Mouse (Mus musculus) CD4-positive, CD25-positive, alpha-beta regulatory T cell, adult 2 months (primary cell): ENCODE results near the gene Pgm1.

Source experiments
- DNase-seq: peaks from one replicate; pipeline ENCODE4 v3.0.0-alpha.2; 2012; ENCODE audit warnings: low read depth, low spot score

Pgm1 gene

DNA sequence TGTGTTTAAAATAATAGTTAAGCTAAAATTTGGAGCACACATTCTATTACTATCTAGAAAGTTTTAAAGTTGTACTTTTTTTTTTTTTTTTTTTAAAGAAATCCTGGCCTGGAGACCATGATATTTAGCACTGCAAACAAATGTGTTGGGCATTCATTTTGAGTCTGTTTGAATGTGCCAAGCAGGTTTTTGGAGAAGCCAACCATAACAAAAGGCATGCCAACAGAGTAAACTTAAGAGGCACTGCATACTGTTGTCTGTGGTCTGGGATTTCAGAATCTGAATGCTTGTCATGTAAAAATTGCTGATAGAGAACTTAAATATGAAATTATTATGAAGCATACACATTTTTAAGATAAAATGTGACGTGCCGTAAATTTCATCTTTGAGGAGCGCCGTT is 28.0 kb downstream of the Pgm1 start:
- DNase-seq, result no peak

- DNase-seq, result no peak
Observed at GRCm38 (mm10) chr4:99958084-99958815, 29.0 kb downstream of the Pgm1 start.

DNA sequence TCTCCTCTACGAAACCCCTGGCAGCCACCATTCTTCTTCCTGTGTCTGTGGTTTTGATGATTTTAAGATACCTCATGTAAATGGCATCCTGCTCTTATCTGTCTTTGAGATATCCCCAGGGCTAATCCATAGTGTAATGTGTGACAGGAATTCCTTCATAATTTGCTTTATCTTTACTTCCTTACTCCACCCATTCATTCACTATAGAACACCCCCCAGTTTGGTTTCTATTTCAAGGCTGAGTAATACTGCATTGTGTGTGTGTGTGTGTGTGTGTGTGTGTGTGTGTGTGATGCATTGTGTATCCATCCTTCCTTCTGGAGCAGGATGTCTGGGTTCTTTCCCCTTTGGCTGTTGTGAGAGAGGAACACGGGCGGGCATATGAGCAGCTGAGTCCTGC is 30.1 kb downstream of the Pgm1 start:
- DNase-seq, result no peak

DNA sequence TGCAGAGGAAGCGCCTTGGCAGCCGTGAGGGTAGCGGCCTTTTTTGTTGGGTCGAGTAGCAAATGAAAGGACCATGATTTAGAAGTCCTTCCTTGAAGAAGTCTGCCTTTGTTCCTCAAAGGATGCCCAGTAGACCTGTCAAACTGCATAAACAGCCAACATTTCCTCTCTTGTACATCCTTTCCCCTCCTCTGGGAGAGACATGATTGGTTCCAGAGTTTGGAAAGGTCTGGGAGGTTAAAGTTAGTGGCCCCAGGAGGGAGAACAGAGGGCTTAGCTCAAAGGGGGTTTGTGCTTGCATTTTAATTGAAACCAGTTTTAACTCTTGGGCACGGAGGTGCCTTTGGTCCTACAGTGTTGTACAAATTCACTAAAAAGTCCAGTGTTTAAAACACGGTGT is 37.3 kb downstream of the Pgm1 start:
- no peak for DNase-seq

GRCm38 (mm10) chr4:99969328-99969727 is 40.1 kb downstream of the Pgm1 start:
- DNase-seq, result no peak

DNA sequence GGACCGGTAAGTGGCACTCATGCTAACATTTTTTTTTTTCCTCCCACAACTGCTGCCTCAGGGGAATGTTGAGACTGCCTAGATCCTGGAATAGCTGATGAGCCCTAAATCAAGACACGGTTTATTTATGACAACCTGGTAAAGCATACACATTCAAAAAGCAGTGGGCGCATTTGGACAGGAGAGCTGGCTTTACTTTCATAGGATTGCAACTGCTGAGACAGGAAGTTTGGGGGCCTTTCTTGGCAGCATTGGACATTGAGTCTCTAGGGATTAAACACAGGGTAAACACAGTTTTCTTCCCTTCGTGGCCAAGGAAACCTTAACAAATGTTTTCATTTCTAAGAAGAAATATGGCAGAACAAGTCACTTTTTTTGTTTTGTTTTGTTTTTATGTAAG is 40.9 kb downstream of the Pgm1 start:
- DNase-seq, result no peak

GRCm38 (mm10) chr4:99972886-99973285 is 43.7 kb downstream of the Pgm1 start:
- no peak for DNase-seq

DNA sequence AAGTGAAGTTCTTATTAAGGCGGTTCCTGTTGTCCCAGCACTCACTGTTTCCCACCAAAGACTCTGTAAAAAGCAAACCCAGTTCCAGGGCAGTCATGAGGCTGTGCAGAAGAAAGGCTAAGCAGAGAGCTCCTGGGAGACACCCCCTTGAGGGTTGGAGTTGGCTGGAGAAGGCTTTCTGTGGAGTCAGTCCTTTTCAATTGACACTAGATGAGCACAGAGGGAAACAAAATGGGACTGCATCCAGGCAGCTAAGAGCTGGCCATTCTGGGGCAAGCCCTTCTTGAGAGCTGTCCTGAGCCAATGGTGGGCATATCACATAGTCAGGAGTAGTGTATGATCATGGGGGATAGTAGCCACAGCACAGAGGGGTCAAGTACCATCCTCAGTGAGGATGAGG is 44.7 kb downstream of the Pgm1 start:
- DNase-seq, result no peak

DNA sequence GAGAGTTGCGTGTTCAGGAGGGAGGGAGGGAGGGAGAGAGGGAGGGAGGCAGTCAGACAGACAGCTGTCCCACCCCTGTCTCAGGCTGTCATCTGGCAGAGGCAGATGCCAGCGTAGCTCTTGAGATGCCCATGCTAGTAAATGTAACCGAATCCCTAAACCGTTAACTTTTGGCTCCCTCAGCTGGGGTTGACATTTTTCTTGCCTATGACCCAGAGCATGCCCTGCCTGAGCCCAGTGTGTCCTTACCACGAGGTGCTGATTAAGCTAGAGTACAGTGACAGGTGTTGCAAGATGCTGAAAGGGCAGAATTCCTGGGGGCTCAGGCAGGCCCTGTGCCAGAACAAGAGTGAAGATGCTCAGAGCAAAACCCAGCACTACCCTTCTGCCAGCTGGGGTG is 45.2 kb downstream of the Pgm1 start:
- no peak for DNase-seq

DNA sequence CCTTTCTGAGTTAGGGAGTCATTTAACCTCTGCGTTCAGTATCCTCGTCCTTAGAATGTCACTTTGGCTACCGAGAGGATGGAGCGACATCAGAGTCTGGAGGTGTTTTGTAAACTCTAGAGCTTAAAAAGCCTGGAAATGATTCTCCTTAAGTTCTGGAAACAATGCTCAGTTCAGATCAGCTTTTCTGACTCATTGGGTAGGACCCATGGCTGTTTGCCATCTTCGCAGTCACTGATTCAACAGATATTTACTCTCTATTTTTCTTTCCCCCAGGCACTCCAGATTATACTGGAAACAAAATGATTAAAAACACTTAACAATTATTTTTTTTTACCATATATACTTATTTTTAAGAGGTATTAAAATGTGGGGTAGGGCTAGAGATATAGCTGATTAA is 50.1 kb downstream of the Pgm1 start:
- no peak for DNase-seq

DNA sequence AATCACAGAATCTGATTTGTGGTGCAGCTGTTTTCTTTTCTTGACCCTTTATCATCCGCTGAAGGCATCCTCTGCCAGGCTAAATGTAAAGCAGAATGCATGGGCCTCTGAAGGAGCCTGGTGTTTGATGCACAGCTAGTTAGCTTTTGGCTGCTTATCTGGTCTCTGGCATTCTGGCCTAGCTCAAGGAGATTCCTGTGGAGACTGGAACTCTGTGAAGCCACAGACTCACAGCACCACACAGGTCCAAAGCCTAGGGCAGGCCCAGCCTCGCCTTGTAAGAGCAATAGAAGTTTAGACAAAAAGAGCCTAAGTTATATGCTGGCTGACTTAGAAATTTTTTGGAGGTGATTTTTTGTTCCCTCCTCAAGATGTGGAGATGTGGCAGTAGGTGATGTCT is 52.0 kb downstream of the Pgm1 start:
- no peak for DNase-seq

DNA sequence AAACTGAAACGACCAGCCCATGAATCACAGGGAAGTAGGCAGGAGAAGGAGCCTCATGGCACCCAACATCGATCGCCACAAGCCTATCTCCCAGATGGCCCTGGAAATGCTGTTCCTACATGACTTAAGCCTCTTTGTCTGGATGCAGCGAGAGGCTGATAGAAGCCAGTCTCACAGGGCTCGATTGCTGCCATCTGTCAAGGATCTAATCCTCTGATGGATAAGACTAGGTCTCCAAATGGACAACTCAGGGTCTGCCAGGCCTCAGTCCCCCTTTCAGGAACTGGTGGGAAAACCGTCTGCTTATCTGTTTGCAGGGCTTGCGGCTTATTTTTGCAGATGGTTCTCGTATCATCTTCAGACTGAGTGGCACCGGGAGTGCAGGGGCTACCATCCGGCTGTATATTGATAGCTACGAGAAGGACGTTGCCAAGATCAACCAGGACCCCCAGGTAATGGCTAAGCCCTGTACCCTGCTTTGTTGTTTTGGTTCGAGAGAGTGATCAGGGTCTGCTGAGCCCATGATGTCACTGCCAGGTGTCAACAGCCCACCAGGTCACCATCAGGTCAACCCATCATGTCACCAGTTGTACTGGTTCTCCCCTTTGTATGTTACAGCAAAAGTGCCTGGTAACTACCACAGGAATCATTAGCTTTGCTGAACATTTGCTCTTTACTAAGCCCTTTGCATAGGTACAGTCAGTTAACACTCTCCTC is 54.6 kb downstream of the Pgm1 start:
- no peak for DNase-seq

- no peak for DNase-seq
Observed at GRCm38 (mm10) chr4:99984369-99984752, 55.1 kb downstream of the Pgm1 start.

DNA sequence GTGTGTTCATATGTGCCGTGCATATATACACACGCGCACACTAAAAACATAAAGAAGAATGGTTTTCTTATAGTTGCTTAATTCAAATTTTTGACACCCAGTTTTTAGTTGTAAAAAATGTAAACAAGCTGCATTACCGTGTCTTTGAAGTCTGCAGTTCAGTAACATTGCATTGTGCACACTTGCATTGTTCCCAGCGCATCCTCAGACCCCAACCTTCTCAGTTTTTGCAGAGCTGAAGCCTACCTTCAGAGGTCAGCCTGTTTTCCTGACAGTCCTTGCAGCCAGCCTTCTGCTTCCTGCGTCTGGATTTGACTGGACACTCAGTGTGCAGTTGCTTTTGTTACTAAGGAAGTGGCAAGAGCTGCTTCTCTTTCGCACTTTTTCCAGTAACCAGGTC is 55.9 kb downstream of the Pgm1 start:
- DNase-seq, result no peak

DNA sequence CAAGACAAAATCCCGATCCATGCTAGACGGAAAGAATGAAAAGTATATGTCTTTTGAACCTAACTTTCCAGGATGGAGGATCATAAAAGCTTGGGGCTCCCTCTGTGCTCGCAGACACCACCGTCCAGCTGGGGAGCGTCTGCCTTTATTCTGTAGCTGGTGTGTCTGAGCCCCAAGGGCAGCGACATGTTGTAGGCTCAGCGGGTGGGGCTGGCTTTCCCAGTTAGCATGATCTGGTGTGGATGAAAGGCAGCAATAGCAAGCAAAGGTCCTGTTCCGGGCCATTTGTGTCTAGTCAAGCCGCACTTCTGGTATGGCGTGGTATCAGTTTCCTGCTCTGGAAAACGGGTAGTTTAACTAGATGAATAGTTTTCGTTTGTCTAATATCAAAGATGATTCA is 56.4 kb downstream of the Pgm1 start:
- peak; percentile 4 for DNase-seq

DNA sequence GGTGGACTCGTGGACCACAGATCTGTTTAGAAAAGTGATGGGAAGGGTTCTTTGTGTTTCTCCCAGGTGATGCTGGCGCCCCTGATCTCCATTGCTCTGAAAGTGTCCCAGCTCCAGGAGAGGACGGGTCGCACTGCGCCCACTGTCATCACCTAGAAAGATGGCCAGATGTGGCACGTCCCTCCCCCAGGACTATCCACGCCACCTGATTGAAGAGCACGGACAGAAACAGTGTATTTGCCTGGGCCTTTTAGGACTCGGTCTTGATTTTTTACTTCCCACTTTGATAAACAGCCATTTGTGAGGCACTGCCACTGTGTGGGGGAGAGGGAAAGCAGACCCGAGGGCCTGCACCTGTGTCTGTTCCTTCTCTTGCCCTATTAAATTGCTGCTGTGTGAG is 57.4 kb downstream of the Pgm1 start:
- no peak for DNase-seq

GRCm38 (mm10) chr4:99988771-99989170 is 59.6 kb downstream of the Pgm1 start:
- no peak for DNase-seq

GRCm38 (mm10) chr4:100000971-100001370 is 71.8 kb downstream of the Pgm1 start:
- no peak for DNase-seq

- no peak for DNase-seq
Observed at GRCm38 (mm10) chr4:100001806-100002205, 72.6 kb downstream of the Pgm1 start.

DNA sequence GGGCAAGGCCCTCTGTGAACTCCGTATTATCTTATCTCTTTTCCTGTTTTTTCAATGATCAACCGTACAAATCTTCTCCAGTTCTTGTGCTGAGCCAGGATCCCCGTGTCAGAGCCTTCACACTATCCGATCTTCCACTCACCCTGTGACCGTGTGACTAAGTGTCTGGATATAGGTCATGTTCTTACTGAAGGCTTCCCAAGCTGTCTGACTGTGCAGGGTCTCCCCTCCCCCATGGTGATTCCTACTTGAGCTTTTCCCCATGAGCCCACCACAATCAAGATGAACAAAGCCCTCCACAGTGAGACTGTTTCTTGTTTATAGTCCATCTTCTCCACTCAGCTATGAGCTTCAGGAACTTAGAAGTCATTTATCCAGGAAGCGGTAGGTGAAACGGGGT is 78.5 kb downstream of the Pgm1 start:
- DNase-seq, result no peak

DNA sequence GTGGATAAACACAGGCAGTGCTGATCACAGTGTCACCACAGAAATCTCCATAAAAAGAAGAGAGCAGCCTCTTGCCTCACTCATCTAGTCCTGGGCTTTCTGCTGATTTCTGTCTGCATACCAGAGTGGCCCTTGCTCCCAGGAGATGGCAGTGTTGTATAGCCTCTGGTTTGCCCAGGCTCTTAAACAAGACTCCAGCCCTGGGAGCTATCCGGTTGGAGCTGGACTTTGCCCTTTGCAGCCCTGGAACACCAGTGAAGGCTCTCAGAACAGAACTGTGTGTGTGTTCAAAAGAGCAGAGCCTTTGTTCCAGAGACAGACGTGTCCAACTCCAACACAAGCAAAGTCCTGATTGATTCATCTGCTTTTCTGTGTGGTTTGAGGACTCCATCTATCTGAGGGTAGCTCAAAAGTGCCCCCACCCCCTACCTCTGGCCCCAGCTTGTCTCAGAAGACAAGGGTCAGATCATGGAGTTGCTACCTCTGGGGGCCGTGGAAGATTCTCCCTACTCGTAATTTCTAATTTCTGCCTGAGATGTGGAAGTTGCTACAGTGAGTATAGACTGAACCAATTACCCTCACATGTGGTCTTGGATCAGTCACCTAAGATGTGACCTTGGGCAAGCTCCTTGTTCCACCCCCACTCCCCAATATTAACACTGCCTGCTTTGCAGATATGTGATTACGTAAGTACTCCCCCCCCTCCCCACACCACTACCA is 79.3 kb downstream of the Pgm1 start:
- peak; percentile 3 for DNase-seq

- DNase-seq, result no peak
Observed at GRCm38 (mm10) chr4:100009211-100009678, 80.0 kb downstream of the Pgm1 start.

DNA sequence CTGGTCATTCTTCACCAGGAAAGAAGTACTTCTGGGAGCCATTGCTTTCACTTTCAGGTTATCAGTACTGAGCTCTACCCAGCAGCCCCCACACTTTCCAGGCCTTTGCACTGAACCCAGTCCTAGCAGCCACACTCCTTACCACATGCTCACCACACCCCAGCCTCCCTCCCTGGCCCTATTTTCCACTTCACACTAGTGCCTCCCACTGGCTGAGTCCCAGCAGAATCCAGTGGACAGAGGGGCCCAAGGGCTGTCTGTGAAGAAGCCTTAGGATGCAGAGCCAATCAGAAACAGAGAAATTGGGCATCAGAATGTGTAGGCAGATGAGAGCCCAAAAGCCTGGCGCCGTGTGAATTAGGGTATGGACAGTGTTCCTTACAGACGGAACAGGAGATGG is 81.7 kb downstream of the Pgm1 start:
- no peak for DNase-seq
